Mouse (Mus musculus): Measurements from ENCODE around the gene Grap. TPM values are rescaled to one million over a fixed set of nuclear protein-coding genes. Genes with fewer than 3 reads are reported as not detected.

Grap gene
- total RNA-seq, 4 experiments from 2014 or later, result 3.3 to 5.2 (median 4.9) TPM

- no peak for DNase-seq (ENCODE audit: low spot score in 2 of 2)
Measured at GRCm38 (mm10) chr11:61679091-61679866, 26.2 kb downstream of the Grap start.

GRCm38 (mm10) chr11:61683907-61684731 is 31.1 kb downstream of the Grap start, which contains the start of gene Fam83g:
Fam83g (plus strand) TSS chr11:61684091.
- DNase-seq (ENCODE audit: low spot score in 2 of 2), result no peak

- no peak for DNase-seq (ENCODE audit: low spot score in 2 of 2)
Measured at GRCm38 (mm10) chr11:61685119-61685725, 32.2 kb downstream of the Grap start.

DNA sequence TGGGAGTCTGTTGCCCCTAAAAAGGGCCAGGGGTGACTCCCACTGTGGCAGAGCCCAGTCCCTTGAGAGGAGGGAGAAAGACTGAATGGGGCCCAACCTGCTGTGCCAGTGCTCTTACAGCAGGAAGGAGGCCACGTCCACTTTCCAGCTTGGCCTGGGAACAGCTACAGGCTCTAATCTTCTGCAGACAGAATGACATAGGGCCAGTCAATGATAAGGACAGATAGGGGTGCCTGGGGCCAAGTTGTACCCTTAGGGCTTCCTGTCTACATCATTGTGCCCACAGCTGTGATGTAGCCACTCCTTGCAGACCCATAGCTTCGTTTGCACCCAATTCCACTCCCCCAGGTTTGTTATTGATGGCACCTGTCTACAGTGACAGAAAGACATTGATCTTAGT is 33.1 kb downstream of the Grap start:
- DNase-seq (ENCODE audit: low spot score in 2 of 2), result no peak

GRCm38 (mm10) chr11:61686906-61687453 is 33.9 kb downstream of the Grap start:
- DNase-seq (ENCODE audit: low spot score in 2 of 2), result no peak

DNA sequence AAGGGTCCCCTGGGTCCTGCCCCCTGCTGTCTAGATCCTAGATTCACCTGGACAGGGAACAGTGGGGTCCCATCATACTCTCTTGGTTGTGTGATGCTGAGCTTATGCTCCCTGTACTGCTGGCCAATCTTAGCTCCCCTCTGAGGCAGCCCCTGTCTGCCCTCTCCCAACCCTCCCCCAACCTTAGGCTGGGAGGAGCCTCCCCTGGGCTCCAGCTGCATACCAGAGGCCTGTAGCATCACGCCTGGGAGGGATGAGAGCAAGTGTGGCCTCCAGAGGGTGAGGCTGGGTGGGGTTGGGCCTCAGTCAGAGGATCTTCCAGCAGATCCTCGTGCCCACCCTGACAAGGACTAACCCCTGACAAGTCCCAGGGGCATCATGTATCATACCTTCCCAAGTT is 34.5 kb downstream of the Grap start:
- no peak for DNase-seq (ENCODE audit: low spot score in 2 of 2)

DNA sequence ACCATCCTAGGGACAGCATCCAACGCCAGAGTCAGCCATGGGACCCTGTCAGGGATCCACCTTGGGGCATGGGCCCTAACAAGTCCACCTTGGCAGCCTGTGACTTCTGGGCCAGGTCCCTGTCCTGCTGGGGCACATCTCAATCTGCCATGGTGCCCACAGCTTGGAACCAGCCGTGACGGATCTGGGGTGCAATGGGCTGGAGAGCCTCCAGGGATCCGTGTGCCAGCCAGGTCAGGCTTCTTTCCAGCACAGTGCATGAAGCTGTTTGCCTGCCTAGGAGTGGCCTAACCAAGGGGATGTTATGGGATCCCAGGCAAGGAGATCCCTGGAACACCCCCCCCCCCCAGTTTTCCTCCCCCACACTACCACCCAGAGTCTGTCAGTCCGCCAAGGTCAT is 39.9 kb downstream of the Grap start:
- DNase-seq (ENCODE audit: low spot score in 2 of 2), result no peak

DNA sequence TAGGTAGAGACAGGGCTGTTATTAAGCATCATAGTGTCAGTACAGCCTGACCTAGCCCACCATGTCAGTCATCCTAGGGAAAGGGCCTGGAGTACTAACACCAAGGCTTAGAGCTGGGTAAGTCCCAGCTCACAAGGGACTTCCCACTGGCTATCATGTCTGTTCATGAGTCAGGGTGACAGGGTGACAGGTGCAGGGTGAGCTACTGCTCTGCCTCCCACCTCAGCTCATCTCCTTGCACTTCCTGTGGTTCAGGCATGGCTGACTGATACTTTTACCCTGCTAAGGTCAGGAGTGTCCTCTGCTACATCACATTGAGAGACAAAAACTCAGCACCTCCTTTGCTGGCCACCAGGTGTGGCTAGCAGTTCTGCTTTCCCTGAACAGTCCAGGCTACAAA is 45.8 kb downstream of the Grap start:
- no peak for DNase-seq (ENCODE audit: low spot score in 2 of 2)

- DNase-seq (ENCODE audit: low spot score in 2 of 2), result no peak
Measured at GRCm38 (mm10) chr11:61699460-61699859, 46.4 kb downstream of the Grap start.

DNA sequence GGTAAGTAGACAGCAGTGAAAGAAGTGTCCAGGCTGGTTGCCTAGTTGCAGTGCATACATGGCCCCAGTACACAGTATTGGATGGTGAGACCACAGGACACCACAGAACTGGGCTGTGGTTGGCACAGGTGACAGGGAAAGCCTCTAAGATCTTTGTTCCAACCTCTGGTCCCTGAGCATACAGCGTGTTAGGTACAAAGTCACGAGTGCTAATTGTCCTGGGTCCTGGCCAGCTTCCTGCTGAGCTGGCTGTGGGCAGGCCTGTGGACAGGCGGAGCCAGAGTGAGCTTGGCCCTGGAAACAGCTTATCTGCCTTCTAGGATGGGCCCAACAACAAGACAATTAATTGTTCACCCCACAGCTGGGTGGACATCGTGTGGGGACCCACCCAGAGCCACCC is 46.9 kb downstream of the Grap start:
- DNase-seq (ENCODE audit: low spot score in 2 of 2), result no peak

DNA sequence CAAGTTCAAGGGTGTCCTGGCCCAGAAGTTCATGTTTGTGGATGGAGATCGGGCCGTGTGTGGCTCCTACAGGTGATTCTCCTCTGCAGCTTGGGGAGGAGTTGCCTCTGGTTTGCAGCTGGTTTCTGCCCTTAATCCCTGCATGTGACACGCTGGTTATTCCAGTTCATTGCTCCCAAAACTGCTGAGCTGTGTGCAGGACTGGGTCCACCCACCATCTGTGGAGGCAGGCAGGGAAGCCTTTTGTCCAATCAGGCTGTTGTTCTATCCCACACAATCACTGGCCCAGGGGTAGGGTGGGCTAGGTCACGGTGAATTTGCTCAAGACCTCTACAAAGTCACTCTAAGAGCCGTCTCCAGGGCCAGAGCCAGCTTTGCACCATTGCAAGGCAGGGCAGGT is 48.6 kb downstream of the Grap start:
- no peak for DNase-seq (ENCODE audit: low spot score in 2 of 2)

DNA sequence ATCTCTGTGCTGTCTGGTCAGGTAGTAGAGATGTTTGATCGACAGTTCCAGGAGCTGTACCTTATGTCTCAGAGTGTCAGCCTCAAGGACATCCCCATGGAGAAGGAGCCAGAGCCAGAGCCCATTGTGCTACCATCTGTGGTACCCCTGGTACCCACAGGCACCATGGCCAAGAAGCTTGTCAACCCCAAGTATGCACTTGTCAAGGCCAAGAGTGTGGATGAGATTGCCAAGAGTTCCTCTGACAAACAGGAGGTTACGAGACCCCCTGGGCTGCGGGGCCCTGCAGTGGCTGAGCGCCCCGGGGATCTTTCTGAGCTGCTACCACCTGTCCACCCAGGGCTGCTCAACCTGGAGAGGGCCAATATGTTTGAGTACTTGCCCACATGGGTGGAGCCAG is 49.4 kb downstream of the Grap start:
- no peak for DNase-seq (ENCODE audit: low spot score in 2 of 2)

GRCm38 (mm10) chr11:61705581-61705980 is 52.5 kb downstream of the Grap start:
- DNase-seq (ENCODE audit: low spot score in 2 of 2), result no peak

GRCm38 (mm10) chr11:61706232-61706631 is 53.2 kb downstream of the Grap start:
- DNase-seq (ENCODE audit: low spot score in 2 of 2), result no peak

- DNase-seq (ENCODE audit: low spot score in 2 of 2), result no peak
Measured at GRCm38 (mm10) chr11:61708928-61709327, 55.9 kb downstream of the Grap start.

DNA sequence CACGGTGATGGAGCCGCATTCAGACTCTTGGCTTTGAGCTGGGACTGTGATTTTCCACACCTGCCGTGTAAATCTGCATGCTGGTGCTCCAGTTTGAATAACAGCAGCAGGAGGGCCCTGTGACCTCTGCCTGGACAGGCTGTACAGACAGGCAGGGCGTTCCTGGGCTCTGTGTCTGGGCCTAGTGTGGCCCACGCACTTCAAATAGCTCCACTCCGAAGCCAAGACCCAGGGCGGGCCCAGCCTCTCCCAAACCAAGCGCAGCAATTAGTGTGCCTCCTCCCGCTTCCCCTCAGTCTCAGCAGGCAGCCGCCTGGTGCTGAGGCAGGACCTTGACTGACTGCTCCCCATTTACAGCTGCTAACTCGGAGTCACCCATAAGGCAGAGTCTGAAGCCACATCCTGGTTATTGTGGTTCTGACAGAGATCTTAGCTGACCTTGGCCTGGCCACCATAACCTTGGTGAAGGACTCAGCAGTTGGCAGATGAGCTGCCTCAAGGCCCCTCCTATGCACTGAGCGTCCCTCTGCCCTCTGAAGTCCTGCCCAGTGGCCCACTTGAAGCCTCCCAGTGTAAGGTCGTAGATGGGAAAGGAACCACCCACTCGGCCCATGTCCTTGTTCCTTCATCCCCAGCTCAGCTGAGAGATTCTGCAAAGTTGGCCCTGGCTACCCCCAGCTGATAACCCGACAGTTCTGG is 60.2 kb downstream of the Grap start:
- DNase-seq (ENCODE audit: low spot score in 2 of 2), result no peak

DNA sequence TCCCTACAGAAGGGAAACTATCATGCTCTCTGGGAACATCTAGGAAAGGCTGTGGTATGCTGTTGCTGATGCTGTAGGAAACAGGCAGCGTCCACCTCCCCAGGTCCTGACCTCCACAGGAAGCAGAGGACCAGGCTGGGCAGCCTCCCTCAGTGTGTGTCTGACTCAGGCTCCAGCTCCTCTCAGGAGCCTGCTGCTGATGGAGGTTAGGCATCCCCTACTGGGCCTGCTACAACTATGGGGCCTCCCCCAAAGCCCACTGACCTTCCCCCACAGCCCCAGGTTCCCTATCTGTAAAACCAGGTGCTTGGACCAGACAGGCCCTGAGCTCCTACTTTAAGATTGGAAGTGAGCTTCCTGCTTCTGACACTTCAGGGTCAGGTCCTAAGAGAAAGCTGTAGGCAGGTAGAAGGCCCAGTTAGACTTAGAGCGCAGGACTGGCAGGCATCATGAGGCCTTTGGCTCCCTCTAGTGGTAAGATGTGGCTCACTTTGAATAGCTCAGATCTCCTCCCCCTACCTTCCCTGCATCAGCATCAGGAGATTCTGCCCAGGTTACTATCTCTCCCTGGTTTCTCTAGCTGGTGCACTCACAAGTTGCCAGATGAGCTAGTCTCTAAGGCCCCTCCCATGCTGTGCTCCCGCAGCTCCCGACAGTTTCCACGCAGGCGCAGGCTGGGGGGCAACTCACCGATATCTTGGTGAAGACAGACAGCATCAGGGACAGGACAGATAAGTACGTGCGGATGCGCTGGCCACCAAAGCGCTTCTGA is 61.5 kb downstream of the Grap start:
- peak; percentile 31 to 49 for DNase-seq (ENCODE audit: low spot score in 2 of 2)

- DNase-seq (ENCODE audit: low spot score in 2 of 2), result no peak
Measured at GRCm38 (mm10) chr11:61715130-61715529, 62.1 kb downstream of the Grap start.

GRCm38 (mm10) chr11:61717990-61718389 is 64.9 kb downstream of the Grap start:
- no peak for DNase-seq (ENCODE audit: low spot score in 2 of 2)

DNA sequence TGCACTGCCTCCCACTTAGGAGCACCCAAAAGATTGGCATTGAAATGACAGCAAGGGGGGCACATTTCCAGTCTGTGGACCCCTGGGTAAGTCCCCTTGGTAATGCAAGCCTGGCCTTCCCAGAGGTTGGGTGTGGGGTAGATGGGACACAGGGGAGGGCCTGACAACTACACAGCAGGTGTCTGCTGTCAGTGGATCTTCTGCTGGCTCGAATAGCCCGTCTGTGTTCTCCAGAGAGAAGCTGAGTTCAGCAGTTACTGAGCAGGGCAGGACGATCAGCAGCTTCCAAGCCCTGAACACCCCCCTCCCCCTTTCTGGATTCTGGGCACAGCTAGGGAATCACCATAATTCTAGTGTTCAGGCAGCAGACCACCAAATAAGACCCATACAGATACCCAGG is 66.3 kb downstream of the Grap start:
- no peak for DNase-seq (ENCODE audit: low spot score in 2 of 2)

DNA sequence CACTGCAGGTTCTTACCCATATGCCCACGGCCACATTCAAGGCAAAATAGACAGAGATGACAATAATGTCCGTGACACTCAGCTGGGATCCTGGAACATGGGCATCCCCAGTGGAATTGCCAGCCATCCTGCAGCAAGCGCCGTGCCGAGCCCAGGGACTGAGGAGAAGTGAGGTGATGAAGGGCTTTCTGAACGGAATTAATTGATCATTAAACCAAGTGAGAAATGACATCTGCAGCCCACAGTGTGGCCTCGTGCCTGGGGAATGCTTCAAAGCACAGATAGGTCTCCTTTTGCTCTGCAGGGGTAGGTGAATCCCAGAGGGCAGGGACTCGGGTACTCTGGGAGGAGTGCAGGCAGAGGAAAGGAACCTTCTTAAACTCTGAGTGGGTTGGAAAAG is 66.8 kb downstream of the Grap start:
- DNase-seq (ENCODE audit: low spot score in 2 of 2), result no peak

All from left cerebral cortex, adult 8-10 months (tissue).